Mouse (Mus musculus) myocyte (in vitro differentiated cells): ENCODE measurements at regions not wholly inside any gene's neighbourhood (a gene's known extent, or its start where the extent isn't known, plus 50 kb on each side); places are given as distances from the start of the nearest gene placed in this dataset.

ENCODE experiments used
- MYOG ChIP-seq, 3 experiments: IDR thresholded peaks; one replicate each; pipeline ENCODE4 v1.6.1; 2011; ENCODE audit warnings: control low read depth in 2 of 3, low read depth in 2 of 3, mild to moderate bottlenecking in 2 of 3; ENCODE audit not compliant: insufficient read length in 2 of 3, control insufficient read depth in 1 of 3, insufficient read depth in 1 of 3
- POLR2A ChIP-seq: IDR thresholded peaks from one replicate; pipeline ENCODE4 v1.6.1; 2011; ENCODE audit warnings: low read depth, mild to moderate bottlenecking, control low read depth, moderate library complexity; ENCODE audit not compliant: insufficient read length
- TCF12 ChIP-seq: IDR thresholded peaks from one replicate; pipeline ENCODE4 v1.6.1; 2011; ENCODE audit warnings: mild to moderate bottlenecking, control low read depth; ENCODE audit not compliant: poor library complexity, insufficient read depth, severe bottlenecking

GRCm38 (mm10) chr10:117925611-117926555, 80.0 kb upstream of the Rap1b start:
- TF ChIP-seq MYOG (IDR thresholded peaks at IDR 0.05; ENCODE audit: control insufficient read depth in 1 of 3, insufficient read depth in 1 of 3, insufficient read length in 2 of 3, low read depth in 2 of 3) (no peak), POLR2A (no peak), TCF12 (no peak)
